Mouse (Mus musculus): ENCODE measurements at regions not wholly inside any gene's neighbourhood (a gene's known extent, or its start where the extent isn't known, plus 50 kb on each side); places are given as distances from the start of the nearest gene placed in this dataset.
A peak's percentile ranks its signal among the peaks of the same experiment; 100 is the strongest.

- Histone ChIP-seq H3K4me2 (ENCODE audit: low read depth, low read length) (no peak overlapping the region), H3K36me3 (ENCODE audit: control insufficient read depth, insufficient read depth, low read length) (no peaks in the 10 kb centered on the region), H3K4me1 (ENCODE audit: control insufficient read depth, insufficient read depth, low read length) (peaks cover 5% of the 10 kb centered on the region; the same call in 1 of the 2 replicates), H3K4me3 (ENCODE audit: low read depth, low read length) (no peak overlapping the region), H3K27me3 (replicated peaks; ENCODE audit: control insufficient read depth, insufficient read depth, low read length) (no peaks in the 10 kb centered on the region), H3K27ac (replicated peaks; ENCODE audit: low read depth, low read length) (no peak overlapping the region), H3K9me3 (ENCODE audit: control insufficient read depth, low read length) (no peaks in the 10 kb centered on the region), H3K9ac (ENCODE audit: low read depth, low read length) (no peak overlapping the region)
- ATAC-seq (ENCODE audit: low read depth): peak; percentile 78
- peak; percentile 77 for DNase-seq (ENCODE audit: low spot score)
- 51% methylated on average over 14 of the region's 14 CpGs for WGBS
These were observed 282.5 kb upstream of the Gjb5 start for GRCm38 (mm10) chr4:127640251-127641085.

- H3K27me3 ChIP-seq (replicated peaks; ENCODE audit: control insufficient read depth, insufficient read depth, low read length): no peaks in the 10 kb centered on the region
- ATAC-seq (ENCODE audit: low read depth) (no peak), DNase-seq (ENCODE audit: low spot score) (no peak)
These were observed 281.8 kb upstream of the Gjb5 start for GRCm38 (mm10) chr4:127639765-127640164.

GRCm38 (mm10) chr4:127636934-127637333 is 279.0 kb upstream of the Gjb5 start:
- Histone ChIP-seq H3K4me2 (ENCODE audit: low read depth, low read length) (no peak overlapping the region), H3K36me3 (ENCODE audit: control insufficient read depth, insufficient read depth, low read length) (no peaks in the 10 kb centered on the region), H3K4me3 (ENCODE audit: low read depth, low read length) (no peak overlapping the region), H3K27me3 (replicated peaks; ENCODE audit: control insufficient read depth, insufficient read depth, low read length) (no peaks in the 10 kb centered on the region), H3K4me1 (ENCODE audit: control insufficient read depth, insufficient read depth, low read length) (peaks cover 5% of the 10 kb centered on the region; the same call in 1 of the 2 replicates), H3K9ac (ENCODE audit: low read depth, low read length) (no peak overlapping the region), H3K9me3 (ENCODE audit: control insufficient read depth, low read length) (no peaks in the 10 kb centered on the region), H3K27ac (replicated peaks; ENCODE audit: low read depth, low read length) (no peak overlapping the region)
- no peak for DNase-seq (ENCODE audit: low spot score)
- 56% methylated on average over 11 of the region's 11 CpGs for WGBS
- ATAC-seq (ENCODE audit: low read depth): no peak

More at GRCm38 (mm10) chr4:127639765-127640164, 281.8 kb upstream of the Gjb5 start:
- Histone ChIP-seq H3K27ac (replicated peaks; ENCODE audit: low read depth, low read length) (no peak overlapping the region), H3K9me3 (ENCODE audit: control insufficient read depth, low read length) (no peaks in the 10 kb centered on the region), H3K4me1 (ENCODE audit: control insufficient read depth, insufficient read depth, low read length) (peaks cover 5% of the 10 kb centered on the region; the same call in 1 of the 2 replicates), H3K9ac (ENCODE audit: low read depth, low read length) (no peak overlapping the region), H3K36me3 (ENCODE audit: control insufficient read depth, insufficient read depth, low read length) (no peaks in the 10 kb centered on the region), H3K4me3 (ENCODE audit: low read depth, low read length) (no peak overlapping the region), H3K4me2 (ENCODE audit: low read depth, low read length) (no peak overlapping the region)
- 88% methylated on average over 3 of the region's 3 CpGs for WGBS

- ATAC-seq (ENCODE audit: low read depth): peak; percentile 63
- Histone ChIP-seq H3K27me3 (replicated peaks; ENCODE audit: control insufficient read depth, insufficient read depth, low read length) (no peaks in the 10 kb centered on the region), H3K27ac (replicated peaks; ENCODE audit: low read depth, low read length) (no peak overlapping the region), H3K9me3 (ENCODE audit: control insufficient read depth, low read length) (no peaks in the 10 kb centered on the region), H3K4me2 (ENCODE audit: low read depth, low read length) (no peak overlapping the region), H3K4me3 (ENCODE audit: low read depth, low read length) (no peak overlapping the region), H3K36me3 (ENCODE audit: control insufficient read depth, insufficient read depth, low read length) (no peaks in the 10 kb centered on the region), H3K4me1 (ENCODE audit: control insufficient read depth, insufficient read depth, low read length) (peaks cover 1% of the 10 kb centered on the region; the same call in 1 of the 2 replicates), H3K9ac (ENCODE audit: low read depth, low read length) (no peak overlapping the region)
- WGBS: 41% methylated on average over 8 of the region's 8 CpGs
- peak; percentile 85 for DNase-seq (ENCODE audit: low spot score)
These were observed 277.3 kb upstream of the Gjb5 start for GRCm38 (mm10) chr4:127635262-127635661.

- Histone ChIP-seq H3K4me2 (ENCODE audit: low read depth, low read length) (no peak overlapping the region), H3K9me3 (ENCODE audit: control insufficient read depth, low read length) (no peaks in the 10 kb centered on the region), H3K4me1 (ENCODE audit: control insufficient read depth, insufficient read depth, low read length) (no peaks in the 10 kb centered on the region), H3K27me3 (replicated peaks; ENCODE audit: control insufficient read depth, insufficient read depth, low read length) (no peaks in the 10 kb centered on the region), H3K27ac (replicated peaks; ENCODE audit: low read depth, low read length) (no peak overlapping the region), H3K9ac (ENCODE audit: low read depth, low read length) (no peak overlapping the region), H3K4me3 (ENCODE audit: low read depth, low read length) (no peak overlapping the region), H3K36me3 (ENCODE audit: control insufficient read depth, insufficient read depth, low read length) (no peaks in the 10 kb centered on the region)
- 3% methylated on average over 13 of the region's 14 CpGs for WGBS
- peak; percentile 91 for DNase-seq (ENCODE audit: low spot score)
- peak; percentile 80 for ATAC-seq (ENCODE audit: low read depth)
These were observed 261.9 kb upstream of the Gjb5 start for GRCm38 (mm10) chr4:127619870-127620269.

GRCm38 (mm10) chr4:127612761-127613160 is 254.8 kb upstream of the Gjb5 start:
- no peaks in the 10 kb centered on the region for H3K9me3 ChIP-seq (ENCODE audit: control insufficient read depth, low read length)
- 52% methylated on average over 8 of the region's 8 CpGs for WGBS

DNA sequence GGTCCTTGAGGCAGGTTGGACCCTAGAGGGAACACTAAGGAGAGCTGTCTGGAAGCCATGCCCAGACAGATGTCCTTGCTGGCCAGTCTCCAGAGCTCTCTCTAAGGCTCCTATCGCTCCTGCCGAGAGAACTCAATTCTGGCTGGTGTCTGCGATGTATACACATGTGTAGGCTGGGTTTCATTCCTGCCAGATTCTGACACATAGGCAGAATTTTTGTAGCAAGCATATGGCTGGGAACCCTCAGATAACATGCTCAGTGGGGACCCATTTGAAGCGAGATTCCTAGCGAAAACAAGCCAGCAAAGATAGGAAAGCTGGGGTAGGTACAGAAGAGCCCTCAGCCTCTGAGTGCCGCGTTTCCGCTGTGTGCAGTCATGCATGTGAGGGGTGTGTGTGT is 242.9 kb upstream of the Gjb5 start:
- WGBS: 72% methylated on average over 8 of the region's 8 CpGs
- Histone ChIP-seq H3K27ac (replicated peaks; ENCODE audit: low read depth, low read length) (no peak overlapping the region), H3K36me3 (ENCODE audit: control insufficient read depth, insufficient read depth, low read length) (no peaks in the 10 kb centered on the region), H3K4me2 (ENCODE audit: low read depth, low read length) (no peak overlapping the region), H3K4me3 (ENCODE audit: low read depth, low read length) (no peak overlapping the region), H3K9ac (ENCODE audit: low read depth, low read length) (no peak overlapping the region), H3K27me3 (replicated peaks; ENCODE audit: control insufficient read depth, insufficient read depth, low read length) (no peaks in the 10 kb centered on the region), H3K4me1 (ENCODE audit: control insufficient read depth, insufficient read depth, low read length) (no peaks in the 10 kb centered on the region), H3K9me3 (ENCODE audit: control insufficient read depth, low read length) (no peaks in the 10 kb centered on the region)
- DNase-seq (ENCODE audit: low spot score): no peak
- no peak for ATAC-seq (ENCODE audit: low read depth)

More at GRCm38 (mm10) chr4:127612761-127613160, 254.8 kb upstream of the Gjb5 start:
- H3K9ac ChIP-seq (ENCODE audit: low read depth, low read length): no peak overlapping the region
- H3K4me3 ChIP-seq (ENCODE audit: low read depth, low read length): no peak overlapping the region
- H3K27ac ChIP-seq (replicated peaks; ENCODE audit: low read depth, low read length): no peak overlapping the region
- H3K36me3 ChIP-seq (ENCODE audit: control insufficient read depth, insufficient read depth, low read length): no peaks in the 10 kb centered on the region
- DNase-seq (ENCODE audit: low spot score): no peak
- H3K4me1 ChIP-seq (ENCODE audit: control insufficient read depth, insufficient read depth, low read length): no peaks in the 10 kb centered on the region
- no peak overlapping the region for H3K4me2 ChIP-seq (ENCODE audit: low read depth, low read length)
- no peaks in the 10 kb centered on the region for H3K27me3 ChIP-seq (replicated peaks; ENCODE audit: control insufficient read depth, insufficient read depth, low read length)
- no peak for ATAC-seq (ENCODE audit: low read depth)

DNA sequence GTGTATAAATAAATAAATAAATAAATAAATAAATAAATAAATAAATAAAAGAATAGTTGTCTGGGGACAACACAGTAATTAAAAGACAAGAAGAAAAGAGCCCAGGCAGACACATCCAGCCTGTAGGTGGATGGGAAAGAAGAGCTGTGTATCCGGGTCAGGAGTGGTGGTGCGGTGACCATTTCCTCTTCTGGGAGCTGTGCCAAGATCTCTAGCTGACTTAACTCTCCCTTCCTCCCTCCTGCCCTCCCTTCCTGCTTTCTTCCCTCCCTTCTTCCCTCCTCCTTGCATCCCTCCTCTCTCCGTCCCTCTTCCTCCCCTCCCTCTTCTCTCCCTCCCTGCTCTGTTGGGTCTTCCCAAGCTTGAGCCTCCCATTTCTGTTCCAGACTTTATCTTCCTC is 240.6 kb upstream of the Gjb5 start:
- H3K9me3 ChIP-seq (ENCODE audit: control insufficient read depth, low read length): no peaks in the 10 kb centered on the region
- ATAC-seq (ENCODE audit: low read depth) (no peak), DNase-seq (ENCODE audit: low spot score) (no peak)
- H3K4me2 ChIP-seq (ENCODE audit: low read depth, low read length): no peak overlapping the region
- no peak overlapping the region for H3K9ac ChIP-seq (ENCODE audit: low read depth, low read length)
- no peak overlapping the region for H3K4me3 ChIP-seq (ENCODE audit: low read depth, low read length)
- 41% methylated on average over 3 of the region's 3 CpGs for WGBS
- H3K4me1 ChIP-seq (ENCODE audit: control insufficient read depth, insufficient read depth, low read length): no peaks in the 10 kb centered on the region
- no peaks in the 10 kb centered on the region for H3K36me3 ChIP-seq (ENCODE audit: control insufficient read depth, insufficient read depth, low read length)
- no peak overlapping the region for H3K27ac ChIP-seq (replicated peaks; ENCODE audit: low read depth, low read length)
- H3K27me3 ChIP-seq (replicated peaks; ENCODE audit: control insufficient read depth, insufficient read depth, low read length): no peaks in the 10 kb centered on the region

GRCm38 (mm10) chr4:127594081-127594480 is 236.1 kb upstream of the Gjb5 start:
- no peaks in the 10 kb centered on the region for H3K27me3 ChIP-seq (replicated peaks; ENCODE audit: control insufficient read depth, insufficient read depth, low read length)
- 74% methylated on average over 8 of the region's 8 CpGs for WGBS
- no peaks in the 10 kb centered on the region for H3K36me3 ChIP-seq (ENCODE audit: control insufficient read depth, insufficient read depth, low read length)
- no peak for ATAC-seq (ENCODE audit: low read depth)
- no peak for DNase-seq (ENCODE audit: low spot score)
- no peak overlapping the region for H3K9ac ChIP-seq (ENCODE audit: low read depth, low read length)
- no peak overlapping the region for H3K4me2 ChIP-seq (ENCODE audit: low read depth, low read length)
- H3K9me3 ChIP-seq (ENCODE audit: control insufficient read depth, low read length): no peaks in the 10 kb centered on the region
- no peak overlapping the region for H3K4me3 ChIP-seq (ENCODE audit: low read depth, low read length)
- H3K4me1 ChIP-seq (ENCODE audit: control insufficient read depth, insufficient read depth, low read length): no peaks in the 10 kb centered on the region
- no peak overlapping the region for H3K27ac ChIP-seq (replicated peaks; ENCODE audit: low read depth, low read length)

All from embryonic facial prominence, embryonic 14.5 days (tissue).